Mouse (Mus musculus): Measurements from ENCODE around the gene Kcna10.

Gene Kcna10

DNA sequence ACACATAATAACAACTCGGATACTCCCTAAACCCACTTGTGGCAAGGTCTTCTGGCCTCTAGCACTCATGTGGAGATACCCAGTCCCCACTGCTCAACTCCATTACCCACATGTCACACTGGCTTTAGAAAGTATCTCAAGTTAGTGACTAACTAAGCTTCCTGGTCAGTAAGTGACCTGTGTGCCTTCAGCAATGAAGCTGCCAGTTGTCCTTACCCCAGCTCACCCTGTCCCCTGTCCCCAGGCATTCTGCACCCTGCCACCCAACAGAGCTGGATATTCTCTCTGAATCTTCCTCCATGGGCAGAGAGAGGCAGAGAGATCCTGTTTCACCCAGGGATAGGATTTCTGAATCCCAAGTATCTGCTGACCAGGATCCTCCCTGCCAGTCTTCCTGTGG lies at the start of gene Kcna10:
TSS of gene Kcna10 (plus strand) at position 301 of the 400 bp plus-strand sequence.
- DNase-seq: no peak

DNA sequence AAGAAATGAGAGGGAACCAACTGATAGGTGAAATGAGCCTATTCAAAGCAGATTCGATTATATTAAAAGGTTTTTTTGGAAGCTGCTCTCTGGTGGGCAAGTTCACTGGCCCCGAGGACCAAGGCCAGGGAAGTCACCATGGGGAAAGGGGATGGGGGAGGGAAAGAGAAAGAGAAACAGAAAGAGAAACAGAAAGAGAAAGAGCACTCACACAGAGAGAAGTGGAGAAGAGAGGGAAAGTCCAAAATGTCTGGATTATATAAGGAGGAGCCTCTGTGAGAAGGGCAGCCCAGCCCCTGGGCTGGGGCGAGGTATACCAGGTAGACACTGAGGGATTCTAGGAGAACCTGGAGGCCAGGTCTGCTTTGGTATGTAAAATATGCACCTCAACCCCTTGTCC lies 48.4 kb upstream of the Kcna10 start:
- DNase-seq: no peak

DNA sequence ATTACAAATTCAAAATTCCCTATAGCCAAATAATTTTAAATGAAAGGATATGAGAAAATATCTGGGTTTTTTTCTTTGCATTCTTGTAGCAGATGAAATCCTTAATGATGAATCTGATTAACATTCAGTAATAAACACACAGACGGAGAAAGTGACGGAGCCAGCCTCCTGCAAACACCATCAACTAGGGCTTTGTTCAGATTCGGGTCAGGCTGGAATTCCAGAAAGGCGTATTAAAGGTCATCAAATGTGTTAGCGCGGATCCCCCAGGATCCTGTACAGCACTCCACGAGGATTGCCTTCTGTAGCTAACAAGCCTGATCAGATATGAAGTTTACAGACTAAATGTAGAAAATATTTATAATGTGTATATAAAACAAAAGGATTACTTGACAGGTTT lies 35.7 kb upstream of the Kcna10 start:
- DNase-seq: no peak

DNA sequence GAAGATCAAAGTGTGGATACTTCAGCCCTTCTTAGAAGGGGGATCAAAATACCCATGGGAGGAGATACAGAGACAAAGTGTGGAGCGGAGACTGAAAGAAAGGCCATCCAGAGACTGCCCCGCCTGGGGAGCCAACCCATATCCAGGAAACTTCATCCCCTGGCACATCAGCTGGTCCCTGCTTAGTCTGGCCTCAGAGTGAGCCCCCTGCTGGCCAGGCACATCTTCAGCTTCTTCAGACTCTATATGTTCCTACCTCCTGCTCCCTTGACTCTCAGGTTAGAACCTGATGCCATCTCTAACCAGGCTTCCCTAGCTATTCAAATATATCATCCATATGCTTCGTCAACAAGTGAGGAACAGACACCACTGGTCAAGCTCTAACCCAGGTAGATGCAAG lies 33.9 kb upstream of the Kcna10 start:
- peak; percentile 72 to 75 for DNase-seq

DNA sequence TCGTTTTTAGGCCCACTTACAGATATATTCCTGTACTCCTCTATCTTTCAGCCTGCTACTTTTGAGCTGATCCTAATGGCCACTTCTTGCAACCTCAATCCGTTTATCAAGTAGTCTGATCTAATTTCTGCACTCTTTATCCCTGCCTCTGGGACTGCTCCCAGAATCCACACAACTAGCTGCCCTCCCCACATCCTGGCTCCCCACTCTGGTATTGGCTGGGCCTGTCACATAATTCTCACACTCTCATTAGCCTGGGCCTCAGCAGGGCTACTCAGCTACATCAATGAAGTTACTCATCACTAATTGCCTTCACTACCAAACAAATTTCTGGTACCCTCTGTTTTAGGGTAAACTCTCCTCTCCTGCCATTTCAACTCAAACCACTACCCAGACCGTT lies 32.4 kb upstream of the Kcna10 start:
- no peak for DNase-seq

DNA sequence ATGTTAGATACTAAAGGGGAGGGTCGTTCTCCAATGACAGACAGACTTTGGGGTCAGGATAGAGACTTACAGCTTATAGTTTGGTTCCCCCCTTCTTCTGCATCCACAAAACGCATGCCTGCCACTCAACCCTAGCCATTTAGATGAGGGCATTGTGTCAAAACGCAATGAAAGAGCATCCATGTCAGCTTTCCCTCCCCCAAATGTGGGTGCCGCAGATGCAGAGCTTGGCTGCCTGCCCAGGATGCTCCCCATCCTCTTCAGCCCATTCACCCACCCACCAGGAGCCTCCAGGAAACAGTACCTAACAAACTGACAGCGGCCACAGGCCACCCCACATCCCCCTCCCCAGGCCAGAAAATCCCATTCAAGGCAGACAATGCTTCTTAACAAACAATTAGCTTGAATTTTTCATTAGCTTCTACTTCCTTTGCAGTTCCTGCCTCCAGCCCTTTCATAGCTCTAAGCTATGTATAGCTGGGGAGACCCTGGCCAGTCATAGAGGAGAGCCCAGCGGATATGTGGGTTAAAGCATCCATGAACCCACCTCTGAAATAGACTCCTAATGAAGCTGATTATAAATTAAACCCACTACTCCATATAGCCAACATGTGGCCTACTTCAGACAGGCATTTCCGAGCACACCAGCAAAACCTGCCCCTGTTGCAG lies 31.9 kb upstream of the Kcna10 start:
- DNase-seq: no peak

DNA sequence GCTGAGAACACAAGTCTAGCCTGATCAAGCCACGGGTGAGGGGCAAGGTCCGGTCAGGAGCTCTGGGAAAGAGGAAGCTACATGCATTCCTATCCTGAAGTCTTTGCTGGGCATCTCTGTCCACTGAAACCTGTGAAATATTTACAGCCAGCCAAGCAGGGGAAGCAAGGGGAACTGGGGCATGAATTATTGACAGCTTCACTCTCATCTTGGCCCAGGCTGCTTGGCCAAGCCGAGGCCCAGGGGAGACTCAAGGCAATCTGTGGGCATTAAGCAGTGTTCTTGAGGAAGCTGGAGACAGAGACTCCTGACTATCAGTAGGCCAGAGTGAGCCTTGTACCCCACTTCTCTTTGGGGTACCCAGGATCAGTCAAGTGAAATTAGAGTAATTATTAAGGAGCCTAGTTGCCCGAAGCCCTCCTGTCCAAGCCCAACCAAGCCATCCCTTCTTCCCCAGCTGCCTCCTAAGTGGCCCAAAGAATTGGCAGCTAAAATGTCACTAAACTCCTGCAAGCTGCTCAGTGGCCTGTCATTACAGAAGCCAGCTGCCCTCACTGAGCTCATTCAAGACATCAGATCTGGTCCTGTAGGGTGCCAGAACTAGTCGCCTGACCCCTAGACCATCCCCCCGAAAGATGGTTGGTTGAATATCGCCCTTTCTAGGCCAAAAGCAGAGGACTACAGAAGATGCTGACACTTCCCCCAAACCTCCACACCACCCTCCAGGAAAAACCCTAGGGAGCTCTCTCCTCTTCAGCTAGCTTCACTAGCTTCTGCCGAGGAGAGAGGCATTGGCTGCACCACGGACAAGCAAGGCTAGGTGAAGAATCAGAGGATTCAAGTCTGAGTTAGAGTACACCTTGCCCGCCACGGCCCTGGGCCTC lies 28.8 kb upstream of the Kcna10 start:
- no peak for DNase-seq

DNA sequence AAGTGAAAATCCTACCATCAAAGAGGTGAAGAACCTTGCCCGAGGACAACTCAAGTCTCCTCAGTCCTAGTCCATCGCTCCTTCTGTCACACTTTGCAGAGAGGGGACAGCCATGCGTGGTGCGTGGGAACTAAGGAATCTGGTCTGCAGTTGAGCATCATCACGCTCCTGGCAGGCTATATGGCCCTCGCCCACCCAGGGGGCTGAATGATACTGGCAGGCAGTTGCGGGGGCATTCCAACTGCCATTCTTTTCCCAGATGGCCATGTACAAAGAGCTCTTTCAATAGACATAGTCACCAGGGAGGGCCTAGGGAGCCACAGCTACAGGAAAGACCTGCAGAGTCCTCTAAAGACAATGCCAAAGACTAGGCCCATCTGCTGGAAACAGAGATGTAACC lies 24.0 kb upstream of the Kcna10 start:
- no peak for DNase-seq

DNA sequence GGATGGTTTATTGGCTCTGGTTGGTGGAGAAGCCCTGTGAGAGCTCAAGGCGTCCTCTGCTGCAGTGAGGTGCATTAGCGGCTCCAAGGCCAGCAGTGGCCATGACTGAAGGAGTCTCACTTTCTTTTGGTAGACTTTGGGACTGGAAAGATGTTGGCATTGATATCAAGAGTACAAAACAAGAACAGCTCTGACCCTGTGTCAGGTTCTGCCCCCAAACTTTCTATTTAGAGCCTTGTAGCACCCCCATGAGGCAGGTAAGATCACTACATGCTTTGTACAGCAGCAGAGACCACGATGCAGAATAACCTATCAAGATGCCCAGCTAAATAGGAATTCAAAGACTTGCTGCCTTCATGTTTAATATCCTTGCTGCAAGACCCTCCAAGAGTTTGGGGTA lies 23.4 kb upstream of the Kcna10 start:
- peak; percentile 46 to 55 for DNase-seq

DNA sequence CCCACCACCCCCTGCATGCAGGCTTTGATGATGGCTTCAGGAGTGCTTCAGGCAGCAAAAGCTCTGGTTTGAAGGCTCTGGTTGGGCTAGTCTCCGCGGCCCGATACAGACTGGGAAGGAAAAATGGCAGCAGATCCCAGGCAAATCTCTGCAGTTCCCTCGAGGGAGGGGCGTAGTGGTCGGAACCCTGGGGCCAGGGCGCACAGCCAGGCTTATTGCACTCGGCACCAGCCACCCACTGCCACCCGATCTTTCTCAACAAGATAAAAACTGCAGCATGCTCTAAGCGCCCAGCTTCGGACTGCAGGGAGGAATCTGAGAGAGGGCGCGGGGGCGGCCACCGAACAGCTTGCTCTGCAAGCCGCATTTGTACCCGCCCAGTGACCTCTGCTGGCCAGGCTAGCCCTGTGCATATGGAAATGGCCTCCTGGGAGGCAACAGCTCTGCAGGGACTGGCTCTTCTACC lies 23.0 kb upstream of the Kcna10 start:
- DNase-seq: peak; percentile 22 to 42

DNA sequence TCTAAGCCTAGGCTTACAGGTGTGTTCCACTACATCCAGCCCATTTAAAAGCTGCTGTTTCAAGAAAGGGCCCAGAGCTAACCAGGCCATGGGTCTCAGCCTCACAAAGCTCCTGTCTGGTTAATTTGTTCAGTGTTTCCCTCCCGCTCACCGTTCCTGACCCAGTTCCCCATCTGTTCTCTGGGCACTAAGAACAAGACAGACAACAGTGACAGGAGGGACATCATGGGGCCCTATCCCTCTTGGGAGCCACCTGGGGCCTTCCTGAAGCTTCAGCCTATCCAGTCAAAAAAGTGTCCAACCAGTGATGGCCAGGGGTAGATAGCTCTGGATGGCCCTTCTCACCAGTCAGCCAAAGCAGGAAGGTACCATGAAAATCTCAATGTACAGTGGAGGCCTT lies 20.1 kb upstream of the Kcna10 start:
- no peak for DNase-seq

DNA sequence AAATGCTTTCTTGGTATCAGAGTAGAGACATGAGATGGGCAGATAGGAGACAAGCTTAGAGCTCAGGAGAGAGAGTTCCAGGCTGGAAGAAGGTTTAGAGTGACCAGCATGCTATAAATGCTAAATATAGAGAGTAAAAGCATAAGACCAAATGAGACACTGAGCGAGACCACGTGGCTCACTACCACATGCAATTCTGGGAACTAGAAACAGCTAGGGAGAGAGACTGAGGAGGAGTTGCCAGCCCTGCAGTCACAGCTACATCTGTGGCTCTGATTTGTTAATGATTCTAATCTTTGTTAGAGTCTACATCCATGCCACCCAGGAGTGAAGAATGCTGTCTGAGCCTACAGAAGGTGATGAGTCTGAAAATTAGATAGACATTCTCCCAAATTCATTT lies 13.3 kb upstream of the Kcna10 start:
- no peak for DNase-seq

DNA sequence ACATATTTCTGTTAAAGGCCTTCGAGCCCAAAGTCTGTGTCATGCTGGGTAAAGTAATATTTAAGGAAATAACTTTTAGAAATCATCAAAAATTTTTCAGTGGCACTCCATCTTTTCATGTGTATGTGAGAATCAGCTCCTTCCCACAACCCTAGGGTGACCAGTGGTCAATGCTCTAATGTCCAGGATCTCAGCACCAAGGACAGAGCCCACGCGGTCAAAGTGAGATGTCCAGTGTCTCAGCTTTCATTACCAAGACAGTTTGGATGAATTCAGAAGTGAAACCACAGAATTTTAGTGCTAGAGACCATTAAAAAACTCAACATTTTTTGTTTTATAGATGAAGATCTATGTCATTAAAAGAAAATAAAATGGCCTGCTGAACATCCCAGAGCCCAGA lies 10.9 kb upstream of the Kcna10 start:
- DNase-seq: no peak

DNA sequence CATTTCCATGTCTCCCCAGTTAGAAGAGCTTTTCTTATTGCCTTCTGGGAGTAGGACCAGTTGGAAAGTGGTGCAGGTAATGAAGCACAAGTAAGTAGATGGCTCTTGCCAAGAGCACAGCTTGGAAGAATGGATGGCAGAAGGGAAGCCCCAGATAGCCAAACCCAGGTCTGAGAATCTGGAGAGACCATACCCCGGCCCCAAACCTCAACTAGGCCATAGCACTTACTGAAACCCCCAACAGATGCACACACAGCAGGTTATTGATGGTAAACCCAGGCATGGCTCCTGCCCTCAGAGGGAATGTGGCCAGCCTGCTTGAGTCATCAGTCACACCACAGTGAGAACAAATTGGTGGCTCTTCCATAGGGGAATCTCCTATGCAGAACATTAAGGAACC lies 10.3 kb upstream of the Kcna10 start:
- DNase-seq: no peak

DNA sequence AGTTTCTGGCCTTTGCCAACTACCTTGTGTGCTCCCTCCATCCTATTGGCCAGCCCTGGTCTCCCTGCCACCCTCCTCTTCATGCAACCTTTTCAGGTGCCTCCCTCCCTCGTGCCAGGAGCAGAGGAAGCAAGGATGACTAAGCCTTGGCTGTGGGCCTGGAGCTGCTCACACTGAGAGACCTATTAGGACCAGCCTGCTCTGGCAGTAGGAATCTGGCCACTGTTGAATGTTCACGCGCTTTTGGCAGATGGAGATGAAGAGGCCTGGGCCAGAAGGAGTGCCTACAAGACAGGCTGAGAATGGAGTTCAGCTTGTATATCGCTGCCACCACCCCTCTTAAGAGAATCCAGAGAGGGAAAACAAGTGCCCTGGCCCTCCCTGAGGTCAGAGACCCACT lies 7.4 kb upstream of the Kcna10 start:
- no peak for DNase-seq

DNA sequence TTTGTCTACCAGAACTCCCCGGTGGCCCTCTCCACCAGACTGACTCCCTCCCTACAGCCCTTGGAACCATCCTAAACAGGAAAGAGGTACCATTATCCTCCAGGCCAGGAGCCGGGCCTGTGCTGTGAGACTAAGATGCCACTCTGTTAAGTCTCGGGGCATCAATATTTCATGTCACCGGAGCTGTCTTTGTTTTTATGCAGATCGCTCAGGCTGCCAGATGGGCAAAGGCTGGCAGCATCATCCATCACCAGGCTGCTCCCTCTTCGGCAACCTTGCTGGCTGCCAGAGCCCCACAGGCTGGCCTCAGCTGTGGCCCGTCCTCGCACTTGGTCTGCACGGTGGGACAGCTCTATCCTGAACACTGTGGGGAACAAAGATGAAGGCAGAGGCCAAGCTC lies 6.4 kb upstream of the Kcna10 start:
- no peak for DNase-seq

DNA sequence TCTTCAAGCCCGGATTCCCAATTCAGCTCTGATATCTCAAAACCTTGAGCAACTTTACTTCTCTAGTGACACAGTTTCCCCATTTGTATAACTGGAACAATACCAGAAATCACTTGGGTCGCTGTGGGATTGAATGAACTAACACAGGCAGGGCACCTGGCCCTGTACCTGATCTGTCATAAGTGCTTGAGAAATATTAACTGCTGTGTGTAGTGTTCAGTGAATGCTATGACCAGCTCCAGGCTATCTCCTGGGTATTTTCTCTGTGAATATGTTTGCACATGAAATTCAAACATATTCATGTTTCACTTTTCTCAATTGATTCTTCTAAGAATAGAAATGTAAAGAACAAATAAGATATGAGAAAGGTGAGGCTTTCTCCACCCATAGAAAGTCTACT lies 2.0 kb upstream of the Kcna10 start:
- no peak for DNase-seq

DNA sequence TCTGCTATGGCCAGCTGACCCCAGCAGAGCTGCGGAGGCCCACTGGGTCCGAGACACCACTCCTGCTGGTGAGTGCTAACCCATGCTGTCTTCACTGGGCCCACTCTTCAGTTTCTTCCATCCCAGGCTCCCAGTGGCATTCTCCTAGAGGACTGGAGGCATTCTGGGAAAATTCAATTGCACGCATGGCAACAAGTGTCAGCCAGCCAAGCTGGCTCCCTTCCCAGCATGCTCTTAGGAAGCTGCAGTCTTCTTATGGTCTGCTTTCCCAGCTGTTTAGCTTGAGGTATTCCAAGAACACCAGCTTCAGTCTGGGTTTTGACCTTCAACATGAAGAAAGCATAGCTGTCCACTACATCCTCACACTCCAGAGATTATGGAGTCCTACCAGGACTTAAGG lies 322 bp downstream of the Kcna10 start:
- DNase-seq: no peak

DNA sequence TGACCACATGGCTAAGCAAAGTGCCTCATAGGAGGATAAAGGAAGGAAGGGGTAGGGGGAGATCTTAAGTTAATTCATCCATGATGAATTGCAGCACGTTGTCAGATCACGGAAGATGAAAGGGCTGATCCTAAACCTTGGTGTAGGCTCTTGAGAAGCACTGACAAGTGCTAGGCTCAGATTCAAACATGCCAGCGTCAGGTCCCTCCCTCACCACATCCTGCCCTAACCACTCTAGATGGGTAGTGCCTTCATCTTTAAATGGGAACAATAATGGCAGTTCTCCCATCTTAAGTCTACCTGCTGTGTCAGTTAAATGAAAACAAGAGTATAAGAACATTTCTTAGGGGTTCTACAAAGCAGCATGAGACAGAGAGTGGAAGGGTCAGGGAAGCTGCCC lies 2.7 kb downstream of the Kcna10 start:
- DNase-seq: no peak

DNA sequence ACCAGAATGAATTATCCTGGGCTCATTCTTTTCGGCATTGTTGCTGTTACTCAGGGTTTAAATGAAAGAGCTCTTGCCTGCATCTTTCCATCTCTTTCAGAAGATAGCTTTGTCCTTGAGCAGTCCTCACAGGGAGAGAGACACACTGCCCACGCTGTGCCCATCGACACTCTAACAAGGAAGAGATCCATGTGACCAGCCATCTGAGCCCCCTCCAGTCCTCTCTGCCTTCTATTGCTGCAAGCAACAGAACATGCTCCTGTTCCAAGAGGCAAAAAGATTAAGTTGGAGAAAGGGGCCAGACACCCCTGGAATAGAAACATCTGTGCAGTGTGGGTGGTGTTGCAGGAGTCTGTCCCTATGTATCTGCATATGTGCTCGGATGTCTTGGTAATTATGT lies 4.2 kb downstream of the Kcna10 start:
- no peak for DNase-seq

DNA sequence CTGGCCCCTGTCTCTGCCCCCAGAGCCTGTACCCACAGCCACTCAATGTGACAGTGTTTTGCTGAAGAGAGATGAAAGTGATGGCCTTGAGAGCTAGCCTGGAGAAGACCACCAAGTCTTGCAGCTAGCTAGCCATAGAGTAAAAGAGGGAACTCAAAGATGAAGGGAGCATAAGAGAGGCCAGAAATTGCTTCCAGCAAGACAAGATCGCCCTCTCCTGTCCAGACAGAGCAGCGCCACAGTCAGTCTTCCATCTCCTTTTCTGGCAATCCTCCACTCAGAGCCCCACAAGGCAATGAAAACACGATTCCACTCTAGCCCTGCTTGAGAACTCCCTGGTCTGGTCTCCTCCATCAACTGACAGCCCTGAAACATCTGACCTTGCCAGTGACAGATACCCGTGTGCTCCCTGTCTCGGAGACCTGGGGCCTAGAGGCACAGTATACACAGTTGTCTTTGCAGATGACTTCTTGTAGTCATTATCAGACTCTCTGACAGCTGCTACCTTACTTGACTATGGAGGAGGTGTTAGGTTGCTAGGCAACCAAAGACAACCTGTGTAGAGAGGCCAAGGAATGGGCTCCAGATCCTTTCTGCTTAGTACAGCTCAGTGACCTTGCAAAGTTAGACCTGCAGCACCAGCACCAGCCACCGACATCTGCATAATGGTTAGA lies 5.5 kb downstream of the Kcna10 start:
- DNase-seq: peak; percentile 40 to 51

DNA sequence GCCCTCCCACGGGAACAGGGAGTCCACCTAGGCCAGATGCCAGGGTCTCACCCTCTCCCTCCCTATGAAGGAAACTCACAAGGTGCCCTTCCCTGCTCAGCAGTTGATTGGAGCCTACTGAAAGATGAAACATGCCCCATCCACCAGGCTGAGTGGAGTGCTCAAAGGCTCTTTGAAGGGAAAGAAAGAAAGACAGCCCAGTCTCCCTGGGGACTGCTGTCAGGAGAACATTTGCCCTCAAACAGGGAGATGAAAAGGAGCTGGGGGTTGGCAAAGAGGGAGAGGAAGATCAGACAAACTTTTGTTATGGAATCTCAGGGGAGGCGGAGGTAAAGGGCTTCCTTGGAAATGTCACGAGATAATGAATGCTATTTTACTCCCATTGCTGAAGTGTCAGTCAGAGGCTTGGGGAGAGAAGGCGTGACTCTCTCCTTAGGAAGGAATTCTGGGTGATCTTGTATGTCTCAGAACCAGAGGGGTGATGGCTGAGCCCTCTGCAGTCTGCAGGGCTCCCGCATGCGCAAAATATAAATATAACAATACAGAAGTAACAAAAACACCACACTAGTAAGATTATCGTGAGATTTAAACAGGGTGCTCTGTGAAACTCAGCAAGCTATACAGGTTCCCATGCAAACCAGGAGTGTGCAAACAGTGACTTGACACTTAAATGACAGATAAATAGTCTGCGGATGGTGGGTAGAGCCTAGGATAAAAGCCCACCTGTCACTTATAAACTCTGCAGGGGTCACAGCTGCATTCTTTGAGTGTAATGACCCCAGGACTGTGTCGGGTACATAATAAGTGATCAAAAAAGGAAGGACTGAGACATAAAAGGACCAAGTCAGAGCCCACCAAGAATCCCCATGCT lies 18.7 kb downstream of the Kcna10 start:
- DNase-seq: no peak

DNA sequence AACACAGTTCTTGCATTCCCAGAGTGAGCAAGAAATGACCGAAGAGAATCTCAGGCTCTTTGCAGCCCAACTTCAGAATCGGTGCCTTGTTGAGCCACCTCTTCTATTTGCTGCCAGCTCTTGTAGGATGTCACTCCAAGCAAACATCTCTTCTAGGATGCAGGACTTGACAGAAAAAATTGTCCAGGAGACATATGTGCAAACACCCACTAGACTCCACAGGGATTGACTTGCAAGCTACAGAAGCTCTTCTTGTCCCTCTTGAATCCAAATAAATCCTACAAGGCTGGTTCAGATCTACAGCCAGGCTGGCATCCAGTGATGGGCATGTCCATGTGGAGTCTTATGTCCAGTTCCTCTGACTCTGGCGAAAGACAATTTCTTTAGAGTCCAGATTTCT lies 21.6 kb downstream of the Kcna10 start:
- no peak for DNase-seq
